Mouse (Mus musculus): ENCODE data around the gene Filip1. TPM values are rescaled to one million over a fixed set of nuclear protein-coding genes. Genes with fewer than 3 reads are reported as not detected.
"Not testable (repeated sequence)": the region's sequence is repeated elsewhere in the genome, so short reads cannot be mapped to it uniquely, and the experiment has no call there.

Gene Filip1
- polyA plus RNA-seq (2014; fragmentation: Nextera tagmentation; extraction: Ambion mirVana): 2.5 and 2.9 TPM in 2 replicates

DNA sequence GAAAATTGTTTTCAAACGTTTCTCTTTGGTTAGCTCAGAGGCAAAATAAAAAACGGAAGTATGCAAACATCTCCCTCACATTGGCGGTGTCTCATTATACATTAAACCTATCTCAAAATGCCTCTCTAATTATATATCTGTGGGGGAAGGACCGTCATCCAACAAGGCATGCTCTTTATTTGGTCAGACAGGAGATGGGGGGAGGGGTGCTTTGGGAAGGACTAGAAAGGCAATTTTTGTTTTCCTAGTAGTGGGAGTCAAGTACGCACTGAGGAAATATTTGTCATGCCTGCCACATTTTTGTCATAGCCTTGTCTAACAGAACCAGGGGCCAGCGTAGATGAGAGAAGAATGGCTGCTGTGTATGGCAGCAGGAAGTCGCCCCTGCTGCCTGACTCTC, at the start of gene Filip1:
Gene Filip1, minus strand, starts transcription at position 101 of the 400 bp plus-strand sequence.
- no peaks in the 10 kb centered on the region for H3K9me3 ChIP-seq (replicated peaks; ENCODE audit: control insufficient read depth, low read length)
- no peaks in the 10 kb centered on the region for H3K27me3 ChIP-seq (replicated peaks; ENCODE audit: control insufficient read depth, insufficient read depth, low read length)
- H3K4me1 ChIP-seq (ENCODE audit: control insufficient read depth, insufficient read depth, low read length): no peaks in the 10 kb centered on the region
- no peak for DNase-seq (ENCODE audit: low spot score)
- no peak within 1 kb of the TSS for H3K4me3 ChIP-seq (ENCODE audit: low read depth, low read length)
- H3K27ac ChIP-seq (ENCODE audit: low read depth, low read length): no peak within 1 kb of the TSS
- H3K4me2 ChIP-seq (ENCODE audit: low read length): no peak within 1 kb of the TSS
- ATAC-seq: no peak
- WGBS: 75% methylated on average over 7 of the region's 7 CpGs
- H3K36me3 ChIP-seq (ENCODE audit: control insufficient read depth, insufficient read depth, low read length): no peaks in the 10 kb centered on the region
- no peak within 1 kb of the TSS for H3K9ac ChIP-seq (ENCODE audit: low read length)

DNA sequence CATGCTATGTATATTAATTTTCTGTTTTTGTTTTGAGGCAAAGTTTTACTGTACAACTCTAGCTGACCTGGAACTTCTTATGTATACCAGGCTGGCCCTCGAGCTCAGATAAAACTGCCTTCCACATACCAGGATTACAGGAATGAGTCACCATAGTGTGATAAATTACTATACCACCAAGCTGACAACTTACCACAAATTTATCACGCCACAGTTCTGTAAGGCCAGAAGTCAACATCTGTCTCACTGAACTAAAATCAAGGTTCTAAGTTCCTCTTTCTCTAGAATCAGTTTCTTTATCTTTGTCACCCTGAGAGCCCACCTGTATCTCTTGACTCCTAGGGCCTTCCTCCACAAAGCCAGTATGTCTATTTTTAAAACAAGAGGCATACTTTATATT, 45.0 kb upstream of the Filip1 start:
- ATAC-seq: no peak
- H3K9ac ChIP-seq (ENCODE audit: low read length): no peak overlapping the region
- H3K9me3 ChIP-seq (replicated peaks; ENCODE audit: control insufficient read depth, low read length): no peaks in the 10 kb centered on the region
- no peaks in the 10 kb centered on the region for H3K4me1 ChIP-seq (ENCODE audit: control insufficient read depth, insufficient read depth, low read length)
- no peaks in the 10 kb centered on the region for H3K27me3 ChIP-seq (replicated peaks; ENCODE audit: control insufficient read depth, insufficient read depth, low read length)
- H3K4me3 ChIP-seq (ENCODE audit: low read depth, low read length): no peak overlapping the region
- H3K36me3 ChIP-seq (ENCODE audit: control insufficient read depth, insufficient read depth, low read length): no peaks in the 10 kb centered on the region
- H3K27ac ChIP-seq (ENCODE audit: low read depth, low read length): no peak overlapping the region
- no peak overlapping the region for H3K4me2 ChIP-seq (ENCODE audit: low read length)
- DNase-seq (ENCODE audit: low spot score): no peak
- WGBS: 85% methylated on average over 2 of the region's 2 CpGs

GRCm38 (mm10) chr9:80052951-80053350, 40.3 kb upstream of the Filip1 start:
- Histone ChIP-seq H3K27me3 (replicated peaks; ENCODE audit: control insufficient read depth, insufficient read depth, low read length) (no peaks in the 10 kb centered on the region), H3K36me3 (ENCODE audit: control insufficient read depth, insufficient read depth, low read length) (no peaks in the 10 kb centered on the region), H3K9me3 (replicated peaks; ENCODE audit: control insufficient read depth, low read length) (no peaks in the 10 kb centered on the region), H3K9ac (ENCODE audit: low read length) (no peak overlapping the region), H3K4me2 (ENCODE audit: low read length) (no peak overlapping the region), H3K4me1 (ENCODE audit: control insufficient read depth, insufficient read depth, low read length) (no peaks in the 10 kb centered on the region), H3K27ac (ENCODE audit: low read depth, low read length) (no peak overlapping the region), H3K4me3 (ENCODE audit: low read depth, low read length) (no peak overlapping the region)
- WGBS: 79% methylated on average over 5 of the region's 5 CpGs
- DNase-seq (ENCODE audit: low spot score) (no peak), ATAC-seq (no peak)

GRCm38 (mm10) chr9:80049271-80049670, 36.6 kb upstream of the Filip1 start:
- not testable (repeated sequence) for H3K4me2 ChIP-seq (ENCODE audit: low read length); ATAC-seq; DNase-seq (ENCODE audit: low spot score); H3K9me3 ChIP-seq (replicated peaks; ENCODE audit: control insufficient read depth, low read length); H3K9ac ChIP-seq (ENCODE audit: low read length); H3K4me3 ChIP-seq (ENCODE audit: low read depth, low read length); H3K27me3 ChIP-seq (replicated peaks; ENCODE audit: control insufficient read depth, insufficient read depth, low read length); H3K4me1 ChIP-seq (ENCODE audit: control insufficient read depth, insufficient read depth, low read length); H3K36me3 ChIP-seq (ENCODE audit: control insufficient read depth, insufficient read depth, low read length); H3K27ac ChIP-seq (ENCODE audit: low read depth, low read length)
- WGBS: 36% methylated on average over 5 of the region's 5 CpGs

- H3K27ac ChIP-seq (ENCODE audit: low read depth, low read length); H3K4me2 ChIP-seq (ENCODE audit: low read length); H3K4me1 ChIP-seq (ENCODE audit: control insufficient read depth, insufficient read depth, low read length); H3K4me3 ChIP-seq (ENCODE audit: low read depth, low read length); H3K36me3 ChIP-seq (ENCODE audit: control insufficient read depth, insufficient read depth, low read length); H3K9ac ChIP-seq (ENCODE audit: low read length); H3K9me3 ChIP-seq (replicated peaks; ENCODE audit: control insufficient read depth, low read length); ATAC-seq; DNase-seq (ENCODE audit: low spot score); H3K27me3 ChIP-seq (replicated peaks; ENCODE audit: control insufficient read depth, insufficient read depth, low read length): not testable (repeated sequence)
- 87% methylated on average over 4 of the region's 4 CpGs for WGBS
These were observed 31.6 kb upstream of the Filip1 start for GRCm38 (mm10) chr9:80044301-80044700.

- Histone ChIP-seq H3K36me3 (ENCODE audit: control insufficient read depth, insufficient read depth, low read length) (no peaks in the 10 kb centered on the region), H3K27me3 (replicated peaks; ENCODE audit: control insufficient read depth, insufficient read depth, low read length) (no peaks in the 10 kb centered on the region), H3K4me3 (ENCODE audit: low read depth, low read length) (no peak overlapping the region), H3K4me1 (ENCODE audit: control insufficient read depth, insufficient read depth, low read length) (no peaks in the 10 kb centered on the region), H3K9me3 (replicated peaks; ENCODE audit: control insufficient read depth, low read length) (no peaks in the 10 kb centered on the region), H3K9ac (ENCODE audit: low read length) (no peak overlapping the region), H3K27ac (ENCODE audit: low read depth, low read length) (no peak overlapping the region), H3K4me2 (ENCODE audit: low read length) (no peak overlapping the region)
- WGBS: 19% methylated on average over 2 of the region's 2 CpGs
- no peak for DNase-seq (ENCODE audit: low spot score)
- ATAC-seq: no peak
These were observed 26.7 kb upstream of the Filip1 start for GRCm38 (mm10) chr9:80039296-80039815.

DNA sequence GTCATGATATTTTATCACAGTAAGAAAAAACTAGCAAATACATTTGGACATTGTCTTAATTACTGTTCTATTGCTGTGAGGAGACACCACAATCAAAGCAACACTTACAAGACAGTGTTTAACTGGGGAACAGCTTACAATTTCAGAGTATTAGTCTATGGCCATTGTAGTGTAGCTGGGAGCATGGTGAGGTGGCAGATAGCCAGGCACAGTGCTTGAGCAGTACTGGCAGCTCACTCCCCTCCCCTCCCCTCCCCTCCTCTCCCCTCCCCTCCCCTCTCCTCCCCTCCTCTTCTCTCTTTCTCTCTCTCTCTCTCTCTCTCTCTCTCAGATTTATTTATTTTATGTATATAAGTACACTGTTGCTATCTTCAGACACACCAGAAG, 25.3 kb upstream of the Filip1 start:
- no peaks in the 10 kb centered on the region for H3K9me3 ChIP-seq (replicated peaks; ENCODE audit: control insufficient read depth, low read length)
- no peak overlapping the region for H3K4me3 ChIP-seq (ENCODE audit: low read depth, low read length)
- H3K9ac ChIP-seq (ENCODE audit: low read length): no peak overlapping the region
- no peak for DNase-seq (ENCODE audit: low spot score)
- H3K4me1 ChIP-seq (ENCODE audit: control insufficient read depth, insufficient read depth, low read length): no peaks in the 10 kb centered on the region
- no peak overlapping the region for H3K4me2 ChIP-seq (ENCODE audit: low read length)
- H3K36me3 ChIP-seq (ENCODE audit: control insufficient read depth, insufficient read depth, low read length): no peaks in the 10 kb centered on the region
- no peaks in the 10 kb centered on the region for H3K27me3 ChIP-seq (replicated peaks; ENCODE audit: control insufficient read depth, insufficient read depth, low read length)
- H3K27ac ChIP-seq (ENCODE audit: low read depth, low read length): no peak overlapping the region
- no peak for ATAC-seq

GRCm38 (mm10) chr9:80037262-80037996, 24.8 kb upstream of the Filip1 start:
- H3K27me3 ChIP-seq (replicated peaks; ENCODE audit: control insufficient read depth, insufficient read depth, low read length): no peaks in the 10 kb centered on the region
- DNase-seq (ENCODE audit: low spot score) (no peak), ATAC-seq (no peak)
- H3K27ac ChIP-seq (ENCODE audit: low read depth, low read length): no peak overlapping the region
- H3K36me3 ChIP-seq (ENCODE audit: control insufficient read depth, insufficient read depth, low read length): no peaks in the 10 kb centered on the region
- H3K9ac ChIP-seq (ENCODE audit: low read length): no peak overlapping the region
- WGBS: 91% methylated on average over 13 of the region's 13 CpGs
- H3K4me2 ChIP-seq (ENCODE audit: low read length): no peak overlapping the region
- H3K4me1 ChIP-seq (ENCODE audit: control insufficient read depth, insufficient read depth, low read length): no peaks in the 10 kb centered on the region
- H3K9me3 ChIP-seq (replicated peaks; ENCODE audit: control insufficient read depth, low read length): no peaks in the 10 kb centered on the region
- H3K4me3 ChIP-seq (ENCODE audit: low read depth, low read length): no peak overlapping the region

- no peak overlapping the region for H3K9ac ChIP-seq (ENCODE audit: low read length)
- no peak overlapping the region for H3K4me2 ChIP-seq (ENCODE audit: low read length)
- no peaks in the 10 kb centered on the region for H3K4me1 ChIP-seq (ENCODE audit: control insufficient read depth, insufficient read depth, low read length)
- H3K27me3 ChIP-seq (replicated peaks; ENCODE audit: control insufficient read depth, insufficient read depth, low read length): no peaks in the 10 kb centered on the region
- WGBS: 82% methylated on average over 6 of the region's 6 CpGs
- H3K27ac ChIP-seq (ENCODE audit: low read depth, low read length): no peak overlapping the region
- DNase-seq (ENCODE audit: low spot score) (no peak), ATAC-seq (no peak)
- H3K36me3 ChIP-seq (ENCODE audit: control insufficient read depth, insufficient read depth, low read length): no peaks in the 10 kb centered on the region
- no peak overlapping the region for H3K4me3 ChIP-seq (ENCODE audit: low read depth, low read length)
- H3K9me3 ChIP-seq (replicated peaks; ENCODE audit: control insufficient read depth, low read length): no peaks in the 10 kb centered on the region
These were observed 13.9 kb upstream of the Filip1 start for GRCm38 (mm10) chr9:80026581-80027021.

Data from forebrain, embryonic 14.5 days (tissue).